Mouse (Mus musculus) liver, embryonic 15.5 days (tissue): ENCODE measurements at regions not wholly inside any gene's neighbourhood (a gene's known extent, or its start where the extent isn't known, plus 50 kb on each side); places are given as distances from the start of the nearest gene placed in this dataset.
"Not testable (repeated sequence)": the region's sequence is repeated elsewhere in the genome, so short reads cannot be mapped to it uniquely, and the experiment has no call there.

Source experiments
- ATAC-seq: fragments of 200-750 bp; cut with Nextera tagmentation; 2 replicates; pipeline ENCODE4 v1.8.0; 2017; ENCODE audit warnings: moderate number of reproducible peaks, mild to moderate bottlenecking, moderate library complexity; ENCODE audit not compliant: insufficient read depth
- H3K27ac ChIP-seq: fragments of 300-500 bp; sonication (generic); replicated peaks from 2 replicates; pipeline ENCODE4 v1.5.1; 2015; ENCODE audit warnings: mild to moderate bottlenecking, inconsistent platforms
- H3K27me3 ChIP-seq: fragments of 300-500 bp; sonication (generic); 2 replicates; pipeline ENCODE4 v1.6.1; 2015; ENCODE audit warnings: mild to moderate bottlenecking, inconsistent platforms
- H3K36me3 ChIP-seq: fragments of 300-500 bp; sonication (generic); replicated peaks from 2 replicates; pipeline ENCODE4 v1.6.1; 2015; ENCODE audit warnings: moderate library complexity, mild to moderate bottlenecking, inconsistent platforms
- H3K4me1 ChIP-seq: fragments of 300-500 bp; sonication (generic); replicated peaks from 2 replicates; pipeline ENCODE4 v1.6.1; 2015; ENCODE audit warnings: inconsistent platforms
- H3K4me2 ChIP-seq: fragments of 300-500 bp; sonication (generic); 2 replicates; pipeline ENCODE4 v1.6.1; 2015; ENCODE audit warnings: moderate library complexity, mild to moderate bottlenecking, inconsistent platforms
- H3K4me3 ChIP-seq: fragments of 300-500 bp; sonication (generic); replicated peaks from 2 replicates; pipeline ENCODE4 v1.5.1; 2015; ENCODE audit warnings: mild to moderate bottlenecking, inconsistent platforms
- H3K9ac ChIP-seq: fragments of 300-500 bp; sonication (generic); 2 replicates; pipeline ENCODE4 v1.6.1; 2015; ENCODE audit warnings: moderate library complexity, mild to moderate bottlenecking, inconsistent platforms
- H3K9me3 ChIP-seq: fragments of 300-500 bp; sonication (generic); replicated peaks from 2 replicates; pipeline ENCODE4 v1.6.1; 2016; ENCODE audit warnings: inconsistent platforms
- WGBS: fragments of 180-500 bp; shearing (Covaris S2); methylation state at CpG from one replicate; pipeline ENCODE4 v1.1.7; 2015; ENCODE audit warnings: mixed read lengths; ENCODE audit not compliant: insufficient replicate concordance; 5-methylcytosine and 5-hydroxymethylcytosine counted together

DNA sequence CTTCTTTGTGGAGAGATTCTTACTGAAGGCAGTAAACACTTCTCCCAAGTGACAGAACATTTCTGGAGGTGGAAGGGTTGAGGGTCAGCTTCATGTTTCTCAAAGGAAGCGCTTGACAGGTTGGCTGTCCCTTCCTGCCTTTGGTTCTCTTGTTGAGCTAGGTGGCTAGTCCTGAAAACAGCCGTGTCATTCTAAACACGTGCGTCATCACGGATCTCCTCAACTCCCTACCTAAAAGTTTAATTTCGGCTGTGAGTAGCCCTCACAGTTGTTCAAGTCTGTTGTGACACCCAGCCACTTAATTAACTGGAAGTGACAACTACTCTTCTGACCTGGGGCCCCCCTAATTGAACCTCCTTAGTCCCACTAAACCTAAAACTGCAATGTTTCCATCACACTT is 77.0 kb upstream of the Immp2l start:
- peaks cover 15% of the 10 kb centered on the region; the same call in 1 of the 2 replicates for H3K27me3 ChIP-seq
- H3K9me3 ChIP-seq = no peaks in the 10 kb centered on the region
- no peaks in the 10 kb centered on the region for H3K36me3 ChIP-seq
- no peak overlapping the region for H3K9ac ChIP-seq
- H3K4me3 ChIP-seq = no peak overlapping the region
- 54% methylated on average over 6 of the region's 6 CpGs for WGBS
- H3K4me1 ChIP-seq = peaks cover 32% of the 10 kb centered on the region
- no peak overlapping the region for H3K4me2 ChIP-seq
- peak overlapping the region; percentile 15; the same call in 1 of the 2 replicates for H3K27ac ChIP-seq
- ATAC-seq = no peak

DNA sequence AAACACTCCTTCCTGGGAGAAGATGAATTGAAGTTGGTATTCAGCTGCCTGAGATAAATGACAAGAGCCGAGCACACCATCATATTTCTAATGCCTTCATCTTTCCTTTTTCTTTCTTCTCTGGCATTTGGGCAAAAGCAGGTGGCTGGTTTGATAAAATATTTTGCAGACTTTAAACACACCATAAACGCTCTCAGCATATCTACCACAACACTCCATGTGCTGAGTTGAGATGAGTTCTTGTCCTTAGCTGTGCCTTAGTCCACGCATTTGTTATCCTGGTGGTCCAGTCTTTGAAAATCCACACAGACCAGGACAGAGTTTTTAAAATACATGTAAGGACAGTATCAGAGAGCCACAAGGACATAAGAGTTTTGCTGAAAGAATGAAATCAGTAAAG is 74.3 kb upstream of the Immp2l start:
- Histone ChIP-seq H3K4me3 (no peak overlapping the region), H3K9ac (0 out of 2 replicates have a peak overlapping the region, but pooled peaks have one; percentile 3), H3K27me3 (0 out of 2 replicates have a peak, but pooled peaks cover 5% of the 10 kb centered on the region), H3K4me1 (peaks cover 36% of the 10 kb centered on the region), H3K36me3 (no peaks in the 10 kb centered on the region), H3K9me3 (no peaks in the 10 kb centered on the region), H3K4me2 (no peak overlapping the region), H3K27ac (peak overlapping the region; percentile 82)
- 32% methylated on average over 3 of the region's 3 CpGs for WGBS
- peak; percentile 81 for ATAC-seq

DNA sequence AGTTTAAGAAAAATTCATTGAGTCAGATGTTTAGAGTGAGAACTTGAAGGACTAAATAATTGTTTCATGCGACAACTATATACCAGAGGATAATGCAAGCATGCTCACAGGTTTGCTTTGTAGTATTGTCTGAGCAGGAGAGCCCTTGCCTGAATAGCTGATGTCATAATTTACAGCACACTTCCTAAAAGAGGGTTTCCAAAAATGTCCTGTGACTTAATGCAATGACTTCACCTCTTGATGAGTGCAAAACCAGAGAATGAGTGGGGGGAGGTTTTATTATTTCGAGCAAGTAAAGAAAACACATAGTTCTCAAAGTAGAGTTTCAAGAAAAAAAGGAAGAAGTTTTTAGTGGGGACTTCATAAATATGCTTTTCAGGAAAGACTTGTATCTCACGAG is 65.4 kb upstream of the Immp2l start:
- Histone ChIP-seq H3K4me2 (no peak overlapping the region), H3K4me3 (no peak overlapping the region), H3K9ac (no peak overlapping the region), H3K36me3 (no peaks in the 10 kb centered on the region), H3K4me1 (0 out of 2 replicates have a peak, but pooled peaks cover 3% of the 10 kb centered on the region), H3K27ac (no peak overlapping the region), H3K9me3 (no peaks in the 10 kb centered on the region), H3K27me3 (no peaks in the 10 kb centered on the region)
- no peak for ATAC-seq
- 50% methylated on average over 3 of the region's 3 CpGs for WGBS

DNA sequence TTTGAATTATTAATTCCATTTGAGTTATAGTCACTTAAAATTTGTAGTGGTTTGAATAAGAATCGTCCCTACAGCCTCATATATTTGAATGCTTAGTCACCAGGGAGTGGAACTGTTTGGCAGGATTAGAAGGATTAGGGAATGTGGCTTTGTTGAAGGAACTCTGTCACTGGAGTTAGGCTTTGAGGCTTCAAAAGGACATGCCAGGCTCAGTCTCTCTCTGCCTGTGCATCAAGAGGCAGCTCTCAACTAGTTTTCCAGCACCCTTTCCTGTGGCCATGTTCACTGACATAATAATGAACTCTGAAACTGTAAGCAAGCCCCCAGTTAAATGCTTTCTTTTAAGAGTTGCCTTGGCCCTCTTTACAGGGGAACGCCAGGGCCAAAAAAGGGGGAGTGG is 58.9 kb upstream of the Immp2l start:
- no peak for ATAC-seq
- WGBS = 71% methylated on average over 2 of the region's 2 CpGs
- Histone ChIP-seq H3K4me1 (peaks cover 32% of the 10 kb centered on the region), H3K9me3 (no peaks in the 10 kb centered on the region), H3K4me2 (no peak overlapping the region), H3K4me3 (no peak overlapping the region), H3K9ac (no peak overlapping the region), H3K27me3 (no peaks in the 10 kb centered on the region), H3K36me3 (no peaks in the 10 kb centered on the region), H3K27ac (no peak overlapping the region; the same call in 1 of the 2 replicates)

DNA sequence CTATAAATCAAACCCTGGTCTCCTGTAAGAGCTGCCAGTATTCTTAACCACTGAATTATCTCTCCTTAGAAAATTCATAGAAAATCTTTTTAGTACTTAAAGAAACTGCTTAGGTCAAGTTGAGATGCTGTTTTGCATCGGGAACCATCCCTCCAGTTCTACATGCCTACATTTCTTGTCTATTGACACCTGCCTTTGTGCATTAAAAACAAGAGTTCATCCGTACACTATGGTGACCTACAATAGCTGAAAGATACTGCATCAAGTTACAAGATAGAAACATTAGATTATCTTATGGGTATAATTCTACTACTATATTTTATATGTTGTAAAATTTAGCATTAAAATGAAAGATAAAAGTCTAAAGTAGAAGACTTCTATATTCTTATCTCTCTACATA is 57.6 kb upstream of the Immp2l start:
- WGBS = 59% methylated on average over 2 of the region's 2 CpGs
- Histone ChIP-seq H3K27me3 (no peaks in the 10 kb centered on the region), H3K36me3 (no peaks in the 10 kb centered on the region), H3K4me1 (peaks cover 32% of the 10 kb centered on the region), H3K27ac (peak overlapping the region; percentile 90), H3K9ac (no peak overlapping the region), H3K9me3 (no peaks in the 10 kb centered on the region), H3K4me2 (peak overlapping the region; percentile 58), H3K4me3 (no peak overlapping the region)
- ATAC-seq = no peak

DNA sequence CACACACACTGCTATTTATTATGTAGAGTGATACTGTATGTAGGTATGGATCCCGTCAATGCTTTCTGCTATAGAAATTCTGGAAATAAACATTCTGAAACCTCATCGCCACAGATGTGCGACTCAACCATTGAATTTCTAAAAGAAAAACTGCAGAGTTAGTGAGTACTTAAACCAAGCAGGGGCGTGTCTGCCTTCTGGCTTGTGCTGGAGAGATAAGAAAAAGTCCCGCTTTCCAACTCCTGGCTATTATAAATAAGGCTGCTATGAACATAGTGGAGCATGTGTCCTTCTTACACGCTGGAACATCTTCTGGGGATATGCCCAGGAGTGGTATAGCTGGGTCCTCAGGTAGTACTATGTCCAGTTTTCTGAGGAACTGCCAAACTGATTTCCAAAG is 57.2 kb upstream of the Immp2l start:
- Histone ChIP-seq H3K4me3 (peak overlapping the region; percentile 15; the same call in 1 of the 2 replicates), H3K27ac (peak overlapping the region; percentile 90), H3K4me1 (peaks cover 32% of the 10 kb centered on the region), H3K4me2 (peak overlapping the region; percentile 58)
- not testable (repeated sequence) for H3K9ac ChIP-seq, H3K36me3 ChIP-seq, H3K27me3 ChIP-seq, H3K9me3 ChIP-seq
- peak; percentile 94 for ATAC-seq
- 23% methylated on average over 6 of the region's 6 CpGs for WGBS

DNA sequence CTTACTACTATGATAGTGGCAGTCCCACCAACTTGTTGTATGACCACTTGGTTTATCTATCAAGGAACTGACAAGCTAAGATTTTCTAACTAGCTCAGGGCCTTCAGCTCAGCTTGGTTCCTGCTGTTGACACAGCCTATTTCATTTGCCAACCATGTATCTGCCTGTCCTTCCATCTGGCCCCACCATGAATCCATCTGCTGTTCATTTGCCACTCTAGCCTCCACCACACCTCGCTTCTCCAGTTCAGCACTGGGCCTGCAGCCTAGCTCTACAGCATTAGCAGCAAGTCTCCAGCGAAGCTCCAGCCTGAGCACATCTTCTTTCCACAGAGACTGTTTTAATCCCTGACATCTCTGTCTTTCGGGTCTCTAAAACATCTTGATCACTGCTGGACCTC is 51.0 kb upstream of the Immp2l start:
- H3K9me3 ChIP-seq = no peaks in the 10 kb centered on the region
- H3K4me2 ChIP-seq = no peak overlapping the region
- peaks cover 9% of the 10 kb centered on the region for H3K4me1 ChIP-seq
- H3K36me3 ChIP-seq = no peaks in the 10 kb centered on the region
- 67% methylated on average over 3 of the region's 3 CpGs for WGBS
- no peak overlapping the region for H3K27ac ChIP-seq
- no peak for ATAC-seq
- no peak overlapping the region for H3K4me3 ChIP-seq
- peaks cover 19% of the 10 kb centered on the region for H3K27me3 ChIP-seq
- no peak overlapping the region for H3K9ac ChIP-seq
